Mouse (Mus musculus) adrenal gland, adult (tissue): ENCODE measurements at regions not wholly inside any gene's neighbourhood (a gene's known extent, or its start where the extent isn't known, plus 50 kb on each side); places are given as distances from the start of the nearest gene placed in this dataset.
"Not testable (repeated sequence)": the region's sequence is repeated elsewhere in the genome, so short reads cannot be mapped to it uniquely, and the experiment has no call there.

ENCODE experiments used
- DNase-seq, 2 experiments: peaks; one replicate each; pipeline ENCODE4 v3.0.0; 2022 to 2023; ENCODE audit warnings: low spot score in 1 of 2; ENCODE audit not compliant: inconsistent age in 2 of 2

DNA sequence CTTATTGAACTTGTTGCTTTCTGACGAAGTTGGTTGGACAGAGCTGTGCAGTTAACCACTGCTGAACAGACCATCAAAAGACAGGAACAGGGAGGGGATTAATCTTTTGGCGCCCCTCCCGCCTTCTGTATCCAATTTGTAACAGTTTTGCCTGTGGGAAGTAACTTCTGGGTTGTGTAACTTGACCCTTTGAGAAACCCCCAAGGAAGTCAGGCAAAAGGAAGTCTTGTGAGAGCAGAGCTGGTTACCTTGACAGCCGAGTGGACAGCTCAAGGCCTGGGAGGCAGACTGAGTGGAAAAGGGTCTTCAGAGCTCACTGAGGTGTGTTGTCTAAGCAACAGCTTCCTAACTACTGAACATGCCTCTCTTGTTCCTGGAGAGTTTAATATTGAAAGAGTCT is 75.8 kb upstream of the Hao2 start:
- no peak for DNase-seq

DNA sequence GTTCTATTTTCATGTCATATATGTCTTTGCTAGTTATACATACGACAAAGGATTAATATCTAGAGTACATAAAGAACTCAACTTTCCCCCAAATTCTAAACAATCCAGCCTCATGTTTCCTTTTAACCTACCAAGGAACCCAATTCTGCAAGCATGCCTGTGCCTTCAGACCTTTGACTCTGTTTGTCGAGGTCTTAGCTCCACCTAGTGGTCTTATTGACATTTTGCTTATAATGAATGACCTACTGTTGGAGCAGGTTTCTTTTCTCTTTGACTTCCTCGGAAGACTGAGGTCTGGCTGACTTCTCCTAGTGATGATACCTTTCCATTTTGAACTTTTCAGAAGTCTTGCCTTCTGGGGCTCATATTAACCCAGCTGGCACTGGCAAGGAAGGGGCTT is 82.7 kb upstream of the Hao2 start:
- DNase-seq: peak; percentile 27 to 85

DNA sequence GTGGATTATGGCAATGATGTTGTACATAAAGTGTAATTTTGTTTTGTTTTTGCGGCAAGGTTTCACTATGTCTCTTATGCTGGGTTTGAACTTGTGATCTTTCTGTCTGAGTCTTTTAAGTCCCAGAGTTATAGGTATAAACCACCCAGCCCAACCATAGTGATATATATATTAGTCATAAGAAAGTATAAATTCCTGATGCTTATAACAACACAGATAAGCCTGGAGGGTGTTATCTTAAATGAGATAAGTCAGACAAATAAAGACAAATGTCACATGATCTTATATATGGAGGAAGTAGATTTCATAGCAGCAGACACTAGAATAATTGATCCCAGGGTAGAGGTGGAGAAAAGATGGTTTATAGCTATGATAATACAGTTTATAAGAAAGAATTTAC is 89.7 kb upstream of the Hao2 start:
- DNase-seq: no peak

DNA sequence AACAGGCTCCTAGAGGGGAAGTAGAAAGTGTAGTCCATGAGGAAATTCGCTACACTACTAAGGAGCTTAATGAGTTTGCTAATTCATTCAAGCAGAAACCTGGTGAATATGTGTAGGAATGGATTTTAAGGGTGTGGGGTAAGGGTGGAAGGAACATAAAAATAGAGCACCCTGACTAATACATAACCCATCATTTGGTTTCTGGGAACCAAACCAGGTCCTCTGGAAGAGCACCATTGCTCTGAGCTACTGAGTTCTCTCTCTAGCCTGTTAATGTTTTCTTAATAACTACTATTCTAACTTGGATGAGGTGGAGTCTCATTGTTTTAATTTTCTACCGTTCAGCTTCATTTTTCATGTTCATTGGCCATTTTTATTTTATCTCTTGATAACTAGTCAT is 94.2 kb upstream of the Hao2 start:
- not testable (repeated sequence) for DNase-seq

DNA sequence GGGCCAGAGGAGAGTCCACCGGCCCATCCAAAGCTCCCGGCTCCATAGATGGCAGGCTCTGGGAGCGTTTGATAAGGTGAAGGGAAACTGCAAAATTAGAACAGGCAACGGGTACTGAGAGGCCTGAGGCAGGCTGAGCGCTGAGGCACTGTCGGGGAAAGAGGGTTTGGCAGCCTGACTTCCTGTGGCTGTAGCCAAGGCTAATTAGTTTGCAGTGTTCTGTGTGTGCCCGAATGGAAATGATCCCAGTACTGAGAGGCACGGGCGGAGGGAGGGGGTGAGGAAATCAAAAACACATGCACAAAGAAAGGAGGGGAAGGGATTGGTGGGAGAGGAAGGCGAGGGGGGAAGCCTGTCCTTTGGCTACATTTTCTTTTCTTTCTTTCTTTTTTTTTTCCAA is 97.8 kb upstream of the Hao2 start:
- peak; percentile 14 to 34 for DNase-seq

DNA sequence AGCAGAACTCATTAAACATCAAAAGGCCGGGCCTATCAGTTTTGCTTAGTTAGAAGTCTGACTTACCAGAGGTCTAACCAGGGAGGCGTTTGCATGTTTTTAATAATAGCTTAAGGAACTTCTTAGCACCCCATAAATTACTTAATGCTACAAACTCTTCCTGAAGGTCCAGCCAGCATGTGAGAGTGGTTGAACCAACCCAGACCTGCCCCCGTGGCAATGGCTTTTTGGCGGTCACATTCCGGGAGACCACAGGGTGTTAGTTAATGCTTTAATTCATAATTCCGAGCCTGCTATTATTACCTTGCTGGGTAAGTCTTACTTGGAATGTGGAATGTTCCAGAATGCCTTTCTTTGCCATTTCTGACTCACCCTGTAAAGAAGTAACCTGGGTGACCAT is 98.2 kb upstream of the Hao2 start:
- DNase-seq: no peak

DNA sequence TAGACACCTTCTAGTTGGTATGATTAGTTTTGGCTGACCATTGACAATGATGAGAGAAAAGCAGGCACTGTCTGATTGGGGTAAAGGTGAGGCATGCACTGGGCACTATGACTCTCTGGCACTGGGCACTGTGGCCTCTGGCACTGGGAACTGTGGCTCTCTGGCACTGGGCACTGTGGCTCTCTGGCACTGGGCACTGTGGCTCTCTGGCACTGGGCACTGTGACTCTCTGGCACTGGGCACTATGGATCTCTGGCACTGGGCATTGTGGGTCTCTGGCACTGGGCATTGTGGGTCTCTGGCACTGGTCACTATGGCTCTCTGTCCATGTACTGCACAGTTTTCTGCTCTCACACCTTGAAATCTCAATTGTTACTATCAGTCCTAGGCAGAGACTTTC is 101.0 kb upstream of the Hao2 start:
- DNase-seq: no peak

DNA sequence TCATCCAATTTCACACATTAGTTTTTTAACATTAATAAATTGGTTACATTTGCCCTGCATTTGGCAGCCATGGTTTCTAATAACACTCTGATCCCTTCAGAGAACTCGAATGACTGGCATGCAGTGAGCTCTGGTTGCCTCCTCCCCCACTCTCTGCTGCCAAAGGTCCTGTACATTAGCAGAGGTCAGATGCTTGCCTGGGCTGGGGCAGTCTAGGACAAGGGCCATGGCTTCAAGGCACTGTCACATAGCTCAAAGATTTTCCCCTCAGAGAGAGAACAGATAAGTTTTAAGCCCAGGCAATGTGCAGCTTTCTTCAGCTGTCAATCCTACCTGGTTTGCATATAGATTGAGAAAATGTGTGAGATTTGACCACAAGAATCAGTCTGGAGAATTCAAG is 110.2 kb upstream of the Wars2 start:
- DNase-seq: no peak

DNA sequence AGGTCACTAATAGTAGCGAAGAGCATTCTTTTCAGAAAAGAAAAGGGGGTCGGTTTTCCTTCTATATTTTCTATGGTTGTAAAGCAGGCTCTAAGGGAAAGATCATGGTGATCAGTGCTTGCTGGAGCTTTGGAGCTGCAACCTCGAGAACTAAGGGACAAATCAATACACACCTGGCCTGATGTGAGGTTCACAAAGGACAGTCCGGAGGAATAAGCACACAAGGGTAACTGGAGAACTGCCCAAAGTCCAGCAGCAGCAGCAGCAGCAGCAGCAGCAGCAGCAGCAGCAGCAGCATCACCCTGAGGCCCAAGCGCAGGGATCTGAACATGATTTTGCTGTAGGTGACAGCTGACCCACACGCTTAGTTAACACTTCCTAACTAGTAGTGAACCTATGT is 94.7 kb upstream of the Wars2 start:
- no peak for DNase-seq

DNA sequence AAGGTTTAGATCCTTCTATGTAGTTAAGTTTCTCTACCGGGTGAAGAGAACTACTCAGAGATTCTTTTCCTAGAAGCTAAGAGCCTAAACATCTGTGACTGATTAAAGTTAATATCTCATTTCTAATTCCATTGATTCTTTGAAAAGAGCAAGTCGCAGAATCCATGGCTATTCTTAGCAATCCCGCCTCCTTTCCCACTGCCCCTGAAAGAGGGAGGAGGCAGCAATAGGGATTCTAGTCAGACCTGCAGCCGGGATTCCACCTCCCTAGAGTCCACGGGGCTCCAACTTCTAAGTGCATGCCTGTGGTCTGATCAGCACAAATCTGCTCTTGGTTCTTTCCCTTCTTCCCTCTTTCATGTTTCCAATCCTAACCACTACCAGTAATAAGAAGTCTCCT is 93.7 kb upstream of the Wars2 start:
- no peak for DNase-seq

DNA sequence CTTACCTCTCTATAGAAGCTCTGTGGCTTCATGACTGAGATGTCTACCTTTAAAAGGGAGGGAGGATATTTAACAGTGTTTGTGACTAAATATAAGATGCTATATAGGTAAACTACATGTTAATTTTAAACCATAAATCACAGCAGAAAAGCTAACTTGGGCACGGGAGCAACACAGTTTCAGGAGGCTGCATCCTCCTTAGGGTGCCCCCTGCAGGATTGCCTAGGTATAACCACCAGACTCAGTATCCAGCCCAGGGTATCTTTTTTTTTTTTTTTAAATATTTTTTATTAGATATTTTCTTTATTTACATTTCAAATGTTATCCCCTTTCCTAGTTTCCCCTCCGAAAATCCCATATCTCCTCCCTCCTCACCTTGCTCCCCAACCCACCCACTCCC is 91.6 kb upstream of the Wars2 start:
- DNase-seq: peak in 1 of 2 experiments; percentile 31

DNA sequence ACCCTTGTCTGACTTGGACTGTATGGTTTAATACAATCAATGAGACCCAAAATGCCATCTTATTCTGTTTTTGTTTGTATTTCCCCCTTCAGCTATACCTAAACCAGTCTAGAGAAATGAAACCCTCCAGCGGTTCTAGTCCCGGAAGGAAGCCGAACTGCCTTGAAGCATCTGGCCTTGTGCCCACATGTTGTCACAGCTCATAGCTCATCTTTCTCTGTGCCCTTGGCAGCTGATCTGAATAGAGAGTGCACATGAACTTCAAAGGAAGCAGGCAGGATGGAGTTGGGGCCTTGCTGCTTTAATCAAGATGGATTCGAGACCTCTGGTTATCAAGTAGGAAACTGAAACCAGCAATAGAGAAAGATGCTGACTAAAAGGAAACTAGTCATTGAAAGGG is 88.7 kb upstream of the Wars2 start:
- DNase-seq: peak; percentile 46 to 78

DNA sequence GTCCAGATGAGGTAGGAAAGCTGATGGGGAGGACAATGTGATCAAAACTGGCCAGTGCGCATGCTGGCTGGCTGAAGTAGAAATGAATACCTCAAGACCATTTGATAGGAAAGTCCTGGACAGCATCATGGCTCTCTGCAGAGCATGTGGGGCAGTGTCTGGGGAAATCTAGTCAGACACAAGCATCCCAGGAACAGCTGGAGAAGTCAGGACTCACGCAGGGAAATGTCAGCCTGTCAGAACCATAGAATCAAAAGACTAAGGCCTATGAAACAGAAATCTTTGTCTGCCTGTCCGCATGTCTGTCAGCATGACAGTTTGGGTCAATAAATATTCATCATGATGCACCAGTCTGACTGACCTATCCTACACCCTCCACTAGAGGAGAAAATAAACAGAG is 73.7 kb upstream of the Wars2 start:
- DNase-seq: no peak
